Mouse (Mus musculus) ES-E14 (cell line): ENCODE data around the gene Otud7a. TPM values are rescaled to one million over a fixed set of nuclear protein-coding genes. Genes with fewer than 3 reads are reported as not detected.

Experiments used
- DNase-seq: peaks from one replicate; pipeline ENCODE4 v3.0.0-alpha.2; 2013; ENCODE audit warnings: low read depth, low spot score
- H3K27ac ChIP-seq: 2 replicates; pipeline ENCODE4 v1.5.1; 2012; ENCODE audit warnings: low read depth, mild to moderate bottlenecking, low read length, moderate library complexity, mixed read lengths; ENCODE audit not compliant: poor library complexity, insufficient read depth, severe bottlenecking
- H3K36me3 ChIP-seq: 2 replicates; pipeline ENCODE4 v1.6.1; 2012; ENCODE audit warnings: mild to moderate bottlenecking, low read length, moderate library complexity, mixed read lengths; ENCODE audit not compliant: control insufficient read depth, poor library complexity, insufficient read depth, severe bottlenecking
- H3K4me1 ChIP-seq, 2 experiments: fragments of 150-350 bp in 1 of 2; sonication (generic) in 1 of 2; 2 replicates each; pipeline ENCODE4 v1.6.1; 2012; ENCODE audit warnings: low read length in 2 of 2, mild to moderate bottlenecking in 1 of 2, mixed read lengths in 1 of 2; ENCODE audit not compliant: control insufficient read depth in 2 of 2, insufficient read depth in 2 of 2, poor library complexity in 1 of 2
- H3K4me3 ChIP-seq, 2 experiments: fragments of 150-350 bp in 1 of 2; sonication (generic) in 1 of 2; 2 replicates each; pipeline ENCODE4 v1.5.1; 2012; ENCODE audit warnings: low read length in 2 of 2, low read depth in 1 of 2, mild to moderate bottlenecking in 1 of 2, mixed read lengths in 1 of 2; ENCODE audit not compliant: insufficient read depth in 1 of 2, poor library complexity in 1 of 2, severe bottlenecking in 1 of 2
- H3K9ac ChIP-seq: 2 replicates; pipeline ENCODE4 v1.6.1; 2012; ENCODE audit warnings: low read depth, mild to moderate bottlenecking, low read length, mixed read lengths; ENCODE audit not compliant: poor library complexity, insufficient read depth, severe bottlenecking
- H3K9me3 ChIP-seq: fragments of 150-350 bp; sonication (generic); 2 replicates; pipeline ENCODE4 v1.6.1; 2012; ENCODE audit warnings: low read depth, mild to moderate bottlenecking, low read length; ENCODE audit not compliant: control insufficient read depth, insufficient read depth
- CHD2 ChIP-seq: IDR thresholded peaks from 2 replicates; pipeline ENCODE4 v1.6.1; 2014; ENCODE audit warnings: mild to moderate bottlenecking, low read depth, low read length, inconsistent platforms
- HCFC1 ChIP-seq: IDR thresholded peaks from 2 replicates; pipeline ENCODE4 v1.6.1; 2012; ENCODE audit warnings: low read length, inconsistent platforms, borderline replicate concordance; ENCODE audit not compliant: insufficient read depth
- MAFK ChIP-seq: IDR thresholded peaks from 2 replicates; pipeline ENCODE4 v1.6.1; 2014; ENCODE audit warnings: mild to moderate bottlenecking, low read depth, low read length, inconsistent platforms; ENCODE audit not compliant: insufficient read depth
- ZC3H11A ChIP-seq: IDR thresholded peaks from 2 replicates; pipeline ENCODE4 v1.6.1; 2012; ENCODE audit warnings: low read depth, mild to moderate bottlenecking, inconsistent platforms, low read length, borderline replicate concordance
- ZNF384 ChIP-seq: IDR thresholded peaks from 2 replicates; pipeline ENCODE4 v1.6.1; 2012; ENCODE audit warnings: low read depth, low read length, inconsistent platforms
- in situ Hi-C, 2 experiments: fragments of 600-800 bp; cut with MboI; formaldehyde crosslinking; loops; one replicate each; pipeline ENCODE4 v1.15.1; 2025; ENCODE audit warnings: low sequenced_read_pairs in 2 of 2, inconsistent platforms in 1 of 2; ENCODE audit not compliant: unreplicated experiment in 2 of 2
- total RNA-seq: library from RNA; depleted of rRNA; stranded (reverse); fragments of 300-350 nt; gene quantifications from 2 replicates; pipeline ENCODE4 v1.2.3, GENCODE M21; 2012

The Otud7a gene
- total RNA-seq, 1 experiment = 0.98 TPM

DNA sequence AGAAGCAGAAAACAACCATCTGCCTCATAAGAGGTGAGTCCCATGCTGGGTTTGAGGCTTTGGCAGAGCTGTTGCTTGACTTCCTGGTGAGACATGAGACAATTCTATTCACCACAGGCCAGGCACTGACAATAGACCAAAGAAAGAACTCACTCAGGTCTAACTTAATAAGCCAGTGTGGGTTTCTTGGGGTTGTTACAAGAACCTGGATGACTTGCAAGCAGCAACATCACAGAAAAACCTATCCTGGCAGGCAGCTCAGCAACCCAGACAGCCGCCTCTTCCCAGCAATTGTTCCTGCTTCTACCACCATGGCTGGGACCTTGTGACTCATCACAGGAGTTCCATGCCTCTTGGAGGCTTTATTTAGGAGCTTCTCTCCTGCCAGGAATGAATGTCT lies 329.7 kb downstream of the Otud7a start:
- Histone ChIP-seq H3K9me3 (no peaks in the 10 kb centered on the region), H3K36me3 (no peaks in the 10 kb centered on the region), H3K4me1 (no peaks in the 10 kb centered on the region), H3K27ac (no peak overlapping the region), H3K4me3 (no peak overlapping the region), H3K9ac (no peak overlapping the region)
- in situ Hi-C loops = loop anchor here in 1 of 2 experiments (10.0 kb wide), 1 partner anchor 61 kb away; no protein-coding TSS in a partner anchor
- TF ChIP-seq HCFC1 = no peak
- no peak for TF ChIP-seq MAFK
- no peak for TF ChIP-seq ZC3H11A
- TF ChIP-seq CHD2 = no peak
- TF ChIP-seq ZNF384 = no peak
- DNase-seq = no peak

DNA sequence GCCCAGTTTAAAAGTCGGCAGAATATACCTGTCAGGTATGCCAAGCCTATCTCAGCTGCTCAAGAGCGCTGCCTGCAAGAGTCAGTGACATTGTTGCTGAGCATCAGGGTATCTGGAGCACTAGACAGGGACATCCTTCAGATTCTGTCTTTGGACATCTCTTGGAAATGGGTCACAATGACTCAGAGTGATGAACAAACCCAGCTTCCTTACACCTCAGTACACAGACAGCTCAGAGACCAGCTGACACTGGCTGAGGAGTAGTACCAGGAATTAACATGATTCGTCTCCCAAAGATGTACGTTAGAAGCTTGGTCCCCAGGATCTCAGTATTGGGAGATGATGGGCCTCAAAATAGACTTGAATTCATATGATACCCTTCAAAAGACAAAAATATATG lies 332.8 kb downstream of the Otud7a start:
- TF ChIP-seq CHD2 (no peak), ZNF384 (no peak), HCFC1 (no peak), ZC3H11A (no peak), MAFK (no peak)
- no peak overlapping the region for H3K27ac ChIP-seq
- H3K4me1 ChIP-seq = no peaks in the 10 kb centered on the region
- no peak overlapping the region for H3K4me3 ChIP-seq
- H3K36me3 ChIP-seq = no peaks in the 10 kb centered on the region
- no peaks in the 10 kb centered on the region for H3K9me3 ChIP-seq
- in situ Hi-C loops = loop anchor here in 1 of 2 experiments (10.0 kb wide), 1 partner anchor 57 kb away; no protein-coding TSS in a partner anchor
- no peak for DNase-seq
- H3K9ac ChIP-seq = no peak overlapping the region

DNA sequence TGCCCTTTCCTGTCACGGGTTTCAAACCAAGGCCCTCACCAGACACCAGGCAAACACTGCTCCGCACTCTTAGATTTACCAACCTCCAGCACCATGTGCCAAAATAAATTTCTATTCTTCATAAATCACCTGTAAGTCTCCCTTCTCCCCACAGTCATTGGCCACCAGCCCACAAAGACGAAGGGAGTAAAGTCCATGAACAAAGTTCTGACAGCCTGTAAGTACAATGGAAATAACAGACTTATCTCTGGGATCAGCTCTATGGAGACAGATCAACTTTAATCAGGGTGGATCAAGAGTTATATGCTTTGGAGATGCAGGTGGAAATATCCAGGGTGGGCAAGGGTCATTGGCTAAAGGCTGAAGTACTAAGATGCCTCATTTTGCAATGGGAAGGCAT lies 336.3 kb downstream of the Otud7a start:
- DNase-seq = no peak
- Histone ChIP-seq H3K36me3 (no peaks in the 10 kb centered on the region), H3K9ac (no peak overlapping the region), H3K27ac (no peak overlapping the region), H3K4me3 (no peak overlapping the region), H3K9me3 (no peaks in the 10 kb centered on the region), H3K4me1 (no peaks in the 10 kb centered on the region)
- TF ChIP-seq MAFK (no peak), HCFC1 (no peak), ZNF384 (no peak), ZC3H11A (no peak), CHD2 (no peak)
- in situ Hi-C loops = no loop called here

DNA sequence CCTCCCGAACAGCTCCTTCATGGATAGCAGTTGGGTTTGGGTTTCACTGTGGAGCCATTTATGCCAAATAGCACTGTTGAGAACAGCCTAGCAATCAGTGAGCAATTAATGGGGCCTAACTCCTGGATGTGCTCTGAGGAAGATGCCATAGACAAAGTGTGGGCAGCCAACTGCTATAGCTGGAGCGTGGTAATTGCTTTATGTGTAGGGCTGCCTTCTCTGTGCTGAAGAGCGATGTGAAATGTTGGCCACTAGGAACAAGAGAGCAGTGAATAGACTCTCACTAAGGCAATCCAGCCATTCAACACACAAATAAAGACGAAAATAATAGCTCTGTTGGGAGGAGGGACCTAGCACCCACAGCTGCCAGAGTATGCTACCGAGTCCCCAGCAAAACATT lies 345.2 kb downstream of the Otud7a start:
- H3K36me3 ChIP-seq = no peaks in the 10 kb centered on the region
- in situ Hi-C loops = no loop called here
- DNase-seq = no peak
- no peak overlapping the region for H3K27ac ChIP-seq
- H3K9ac ChIP-seq = no peak overlapping the region
- H3K9me3 ChIP-seq = no peaks in the 10 kb centered on the region
- TF ChIP-seq ZNF384 (no peak), MAFK (no peak), ZC3H11A (no peak), HCFC1 (no peak), CHD2 (no peak)
- H3K4me3 ChIP-seq = no peak overlapping the region
- H3K4me1 ChIP-seq = no peaks in the 10 kb centered on the region
